ENCODE assay signal across 18 mouse cellular contexts in the genomic region with DNA sequence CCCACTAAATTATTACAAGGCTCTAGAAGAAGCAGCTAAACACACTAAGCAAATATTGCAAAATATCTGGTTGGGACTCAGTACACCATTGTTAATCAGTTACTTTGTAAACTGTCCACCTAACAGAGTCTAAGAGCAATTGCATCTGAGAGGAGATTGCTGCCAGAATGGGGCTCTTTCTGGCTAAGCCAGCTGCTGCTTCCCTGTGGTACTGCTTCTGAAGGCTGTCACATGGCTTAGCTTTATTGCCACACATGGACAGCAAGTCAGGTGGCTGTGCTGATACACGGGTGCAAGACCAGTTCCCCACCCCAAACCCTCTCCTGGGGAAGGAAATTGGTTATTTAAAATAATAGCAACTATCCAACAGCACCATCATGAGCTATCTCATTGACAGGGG.
A peak's percentile ranks its signal among the peaks of the same experiment; 100 is the strongest.
DNase-seq lines count a peak whose midpoint lies in the region; ATAC-seq and TF ChIP-seq lines count a peak whose summit lies in the region.
"Had no signal": no experiment of that assay in that cellular context is flagged by ENCODE, and none has a peak within 500 bp of the region (broad histone marks: within the 10 kb centered on the region; RNA-seq: fewer than 3 reads in every experiment).

No protein-coding gene starts in this region.

- H3K36me3 ChIP-seq in lung, embryonic 14.5 days (ENCODE audit: insufficient read depth): no peaks in the 10 kb centered on the region
- H3K36me3 ChIP-seq in intestine, embryonic 16.5 days (ENCODE audit: control insufficient read depth, insufficient read depth, low read length): no peaks in the 10 kb centered on the region
- no peaks in the 10 kb centered on the region for H3K36me3 ChIP-seq in liver, postnatal 0 days (replicated peaks; ENCODE audit: insufficient read depth, low read length)
- H3K36me3 ChIP-seq: forebrain, embryonic 15.5 days; limb, embryonic 15.5 days; neural tube, embryonic 12.5 days had no signal

- WGBS in lung, embryonic 14.5 days: 13% methylated on average over 1 of the region's 1 CpGs
- WGBS in intestine, embryonic 16.5 days: 26% methylated on average over 1 of the region's 1 CpGs
- 8% methylated on average over 1 of the region's 1 CpGs for WGBS in liver, postnatal 0 days (ENCODE audit: insufficient replicate concordance)

- DNase-seq in lung, embryonic 14.5 days: peak; percentile 34
- DNase-seq in lung, postnatal 10 days: no peak
- peak; percentile 29 to 57 for DNase-seq in kidney, postnatal 36 days
- peak; percentile 44 for DNase-seq in liver, postnatal 0 days
- no peak for DNase-seq in heart, adult 9 months (ENCODE audit: low spot score in 2 of 2)
- no peak for DNase-seq in urinary bladder, adult 2 months (ENCODE audit: low spot score)
- DNase-seq: adrenal gland, postnatal 36 days; cerebellum, postnatal 25 days; gastrocnemius, adult 2 months; heart, adult 18-20 months; layer of hippocampus, adult 9-11 months; right cerebral cortex, postnatal 4 days had no signal

- no peak overlapping the region for H3K4me3 ChIP-seq in lung, embryonic 14.5 days (ENCODE audit: low read depth, low read length)
- no peak overlapping the region for H3K4me3 ChIP-seq in intestine, embryonic 16.5 days (ENCODE audit: low read length)
- H3K4me3 ChIP-seq in liver, postnatal 0 days (ENCODE audit: low read depth, low read length): no peak overlapping the region
- H3K4me3 ChIP-seq: forebrain, embryonic 15.5 days; gastrocnemius, adult 2 months; limb, embryonic 15.5 days; neural tube, embryonic 12.5 days had no signal

- no peak overlapping the region for H3K27ac ChIP-seq in lung, embryonic 14.5 days (ENCODE audit: low read depth)
- H3K27ac ChIP-seq in intestine, embryonic 16.5 days (ENCODE audit: low read length): peak overlapping the region; percentile 40
- no peak overlapping the region for H3K27ac ChIP-seq in liver, postnatal 0 days (ENCODE audit: low read depth)
- H3K27ac ChIP-seq: forebrain, embryonic 15.5 days; gastrocnemius, adult 2 months; hindbrain, embryonic 14.5 days; limb, embryonic 15.5 days; neural tube, embryonic 12.5 days had no signal

- H3K9me3 ChIP-seq in lung, embryonic 14.5 days (ENCODE audit: low read depth, low read length): no peaks in the 10 kb centered on the region
- H3K9me3 ChIP-seq in intestine, embryonic 16.5 days (ENCODE audit: control insufficient read depth, low read length): no peaks in the 10 kb centered on the region
- H3K9me3 ChIP-seq in liver, postnatal 0 days (ENCODE audit: low read length): no peaks in the 10 kb centered on the region
- H3K9me3 ChIP-seq: forebrain, embryonic 15.5 days; limb, embryonic 15.5 days; neural tube, embryonic 12.5 days had no signal

- ATAC-seq in lung, embryonic 14.5 days (ENCODE audit: insufficient read depth): no peak
- peak; percentile 95 for ATAC-seq in intestine, embryonic 16.5 days
- ATAC-seq in liver, postnatal 0 days: peak; percentile 99
- ATAC-seq: CD4-positive, CD25-positive, alpha-beta regulatory T cell, adult 4 months; forebrain, embryonic 15.5 days had no signal

- H3K4me1 ChIP-seq in lung, embryonic 14.5 days (ENCODE audit: insufficient read depth): no peaks in the 10 kb centered on the region
- H3K4me1 ChIP-seq in intestine, embryonic 16.5 days (ENCODE audit: control insufficient read depth, insufficient read depth, low read length): peaks cover 4% of the 10 kb centered on the region; the same call in 1 of the 2 replicates
- no peaks in the 10 kb centered on the region for H3K4me1 ChIP-seq in liver, postnatal 0 days (ENCODE audit: insufficient read depth)
- H3K4me1 ChIP-seq: limb, embryonic 15.5 days; neural tube, embryonic 12.5 days had no signal

- H3K4me2 ChIP-seq in lung, embryonic 14.5 days: no peak overlapping the region
- H3K4me2 ChIP-seq in intestine, embryonic 16.5 days (ENCODE audit: low read depth, low read length): no peak overlapping the region
- H3K4me2 ChIP-seq in liver, postnatal 0 days (ENCODE audit: low read depth, low read length): no peak overlapping the region
- H3K4me2 ChIP-seq: forebrain, embryonic 15.5 days; hindbrain, embryonic 14.5 days; limb, embryonic 15.5 days; neural tube, embryonic 12.5 days had no signal

- TF ChIP-seq CTCF in lung, embryonic 14.5 days (IDR thresholded peaks at IDR 0.05; ENCODE audit: low read depth): no peak
- no peak for TF ChIP-seq CTCF in liver, postnatal 0 days (IDR thresholded peaks at IDR 0.05; ENCODE audit: low read depth)

- no peak overlapping the region for H3K9ac ChIP-seq in lung, embryonic 14.5 days
- H3K9ac ChIP-seq in intestine, embryonic 16.5 days (ENCODE audit: low read depth, low read length): no peak overlapping the region
- no peak overlapping the region for H3K9ac ChIP-seq in liver, postnatal 0 days (replicated peaks)
- H3K9ac ChIP-seq: forebrain, embryonic 15.5 days; hindbrain, embryonic 14.5 days; limb, embryonic 15.5 days; neural tube, embryonic 12.5 days had no signal

- no peaks in the 10 kb centered on the region for H3K27me3 ChIP-seq in lung, embryonic 14.5 days (ENCODE audit: insufficient read depth, low read length)
- H3K27me3 ChIP-seq in intestine, embryonic 16.5 days (replicated peaks; ENCODE audit: control insufficient read depth, insufficient read depth, low read length): no peaks in the 10 kb centered on the region
- H3K27me3 ChIP-seq in liver, postnatal 0 days (ENCODE audit: insufficient read depth, low read length): no peaks in the 10 kb centered on the region
- H3K27me3 ChIP-seq: forebrain, embryonic 15.5 days; limb, embryonic 15.5 days; neural tube, embryonic 12.5 days had no signal

- no peak for TF ChIP-seq EP300 in liver, postnatal 0 days (IDR thresholded peaks at IDR 0.05; ENCODE audit: low read depth)

Comparison
In these comparisons a context has a peak if more than half of its experiments do, and no peak if none do; other contexts are left out.
1. DNase-seq: peak in lung, embryonic 14.5 days (single experiment), kidney, postnatal 36 days (2 of 2) and liver, postnatal 0 days (single experiment); none in lung, postnatal 10 days (single experiment), heart, adult 9 months (0 of 2) and urinary bladder, adult 2 months (single experiment).